Mouse (Mus musculus) gastrocnemius, adult 18-20 months (tissue): ENCODE measurements around the gene Tmem230. TPM values are rescaled to one million over a fixed set of nuclear protein-coding genes. Genes with fewer than 3 reads are reported as not detected.
"Not testable (repeated sequence)": the region's sequence is repeated elsewhere in the genome, so short reads cannot be mapped to it uniquely, and the experiment has no call there.

Experiments
- DNase-seq: peaks from one replicate; pipeline ENCODE4 v3.0.0; 2021; ENCODE audit warnings: low spot score
- total RNA-seq, 2 experiments: library from RNA; stranded (reverse); gene quantifications; 2 replicates each; pipeline ENCODE4 v1.2.3; 2021

Gene Tmem230
- total RNA-seq, 2 experiments from 2014 or later: 27.2 to 28.8 TPM

- no peak for DNase-seq
Measured at GRCm38 (mm10) chr2:132275527-132275926, 27.9 kb upstream of the Tmem230 start.

GRCm38 (mm10) chr2:132272694-132273389, 25.2 kb upstream of the Tmem230 start:
- DNase-seq: no peak

- DNase-seq: no peak
Measured at GRCm38 (mm10) chr2:132270331-132270951, 22.8 kb upstream of the Tmem230 start.

- peak; percentile 25 for DNase-seq
Measured at GRCm38 (mm10) chr2:132269217-132269616, 21.6 kb upstream of the Tmem230 start.

GRCm38 (mm10) chr2:132266086-132266485, 18.5 kb upstream of the Tmem230 start:
- no peak for DNase-seq

- no peak for DNase-seq
Measured at GRCm38 (mm10) chr2:132265196-132265595, 17.6 kb upstream of the Tmem230 start.

GRCm38 (mm10) chr2:132264266-132264710, 16.7 kb upstream of the Tmem230 start:
- DNase-seq: no peak

GRCm38 (mm10) chr2:132263421-132264265, 16.0 kb upstream of the Tmem230 start:
- no peak for DNase-seq

GRCm38 (mm10) chr2:132262879-132263398, 15.3 kb upstream of the Tmem230 start, which contains the start of gene Cds2:
Gene Cds2, plus strand, starts transcription at chr2:132263148.
- DNase-seq: peak; percentile 99

- DNase-seq: no peak
Measured at GRCm38 (mm10) chr2:132262175-132262574, 14.6 kb upstream of the Tmem230 start.

- DNase-seq: no peak
Measured at GRCm38 (mm10) chr2:132260601-132261000, 13.0 kb upstream of the Tmem230 start.

- DNase-seq: no peak
Measured at GRCm38 (mm10) chr2:132257350-132258068, 9.9 kb upstream of the Tmem230 start.

GRCm38 (mm10) chr2:132253603-132254002, 6.0 kb upstream of the Tmem230 start:
- no peak for DNase-seq

- peak; percentile 97 for DNase-seq
Measured at GRCm38 (mm10) chr2:132252542-132253528, 5.2 kb upstream of the Tmem230 start, which contains the start of gene Pcna. Gene Pcna, minus strand, starts transcription at chr2:132253314.

- DNase-seq: no peak
Measured at GRCm38 (mm10) chr2:132251911-132252310, 4.3 kb upstream of the Tmem230 start.

- no peak for DNase-seq
Measured at GRCm38 (mm10) chr2:132243370-132243769, 4.2 kb downstream of the Tmem230 start.

- peak; percentile 49 for DNase-seq
Measured at GRCm38 (mm10) chr2:132240457-132240856, 7.2 kb downstream of the Tmem230 start.

GRCm38 (mm10) chr2:132239434-132239833, 8.2 kb downstream of the Tmem230 start:
- not testable (repeated sequence) for DNase-seq

- DNase-seq: no peak
Measured at GRCm38 (mm10) chr2:132235975-132236374, 11.6 kb downstream of the Tmem230 start.

- DNase-seq: no peak
Measured at GRCm38 (mm10) chr2:132235291-132235690, 12.3 kb downstream of the Tmem230 start.
